Mouse (Mus musculus) heart, embryonic 16.5 days (tissue): ENCODE data around the gene Folr2. TPM values are rescaled to one million over a fixed set of nuclear protein-coding genes. Genes with fewer than 3 reads are reported as not detected.

Experiments
- ATAC-seq: fragments of 200-750 bp; cut with Nextera tagmentation; replicated peaks from 2 replicates; pipeline ENCODE4 v1.8.0; 2017; ENCODE audit warnings: moderate number of reproducible peaks; ENCODE audit not compliant: insufficient read depth, low FRiP score; ENCODE audit errors: extremely low read depth
- H3K27ac ChIP-seq: fragments of 300-500 bp; sonication (generic); 2 replicates; pipeline ENCODE4 v1.5.1; 2014; ENCODE audit warnings: mild to moderate bottlenecking, low read length, control low read depth, moderate library complexity
- H3K27me3 ChIP-seq: fragments of 300-500 bp; sonication (generic); 2 replicates; pipeline ENCODE4 v1.6.1; 2014; ENCODE audit warnings: low read length, mixed read lengths; ENCODE audit not compliant: control insufficient read depth, insufficient read depth
- H3K36me3 ChIP-seq: fragments of 300-500 bp; sonication (generic); 2 replicates; pipeline ENCODE4 v1.6.1; 2014; ENCODE audit not compliant: control insufficient read depth, insufficient read depth
- H3K4me1 ChIP-seq: fragments of 300-500 bp; sonication (generic); 2 replicates; pipeline ENCODE4 v1.6.1; 2014; ENCODE audit warnings: low read length, mixed read lengths; ENCODE audit not compliant: control insufficient read depth, insufficient read depth
- H3K4me2 ChIP-seq: fragments of 300-500 bp; sonication (generic); 2 replicates; pipeline ENCODE4 v1.6.1; 2014; ENCODE audit warnings: low read depth, mild to moderate bottlenecking, control low read depth, low read length
- H3K4me3 ChIP-seq: fragments of 300-500 bp; sonication (generic); 2 replicates; pipeline ENCODE4 v1.5.1; 2014; ENCODE audit warnings: mild to moderate bottlenecking, control low read depth, low read length
- H3K9ac ChIP-seq: fragments of 300-500 bp; sonication (generic); 2 replicates; pipeline ENCODE4 v1.6.1; 2014; ENCODE audit warnings: low read length, control low read depth
- H3K9me3 ChIP-seq: fragments of 300-500 bp; sonication (generic); replicated peaks from 2 replicates; pipeline ENCODE4 v1.6.1; 2016; ENCODE audit warnings: low read length; ENCODE audit not compliant: control insufficient read depth
- WGBS: fragments of 180-500 bp; shearing (Covaris S2); extraction: QIAGEN DNeasy Blood & Tissue Kit; methylation state at CpG from one replicate; pipeline ENCODE4 v1.1.7; 2014; 5-methylcytosine and 5-hydroxymethylcytosine counted together
- polyA plus RNA-seq: library from polyadenylated mRNA; unstranded; fragments of >200 nt; fragmentation: Nextera tagmentation; extraction: Ambion mirVana; gene quantifications from 2 replicates; pipeline ENCODE4 v1.2.1, GENCODE M21; 2015

Gene Folr2
- polyA plus RNA-seq, 1 experiment from 2014 or later = 0.98 TPM

GRCm38 (mm10) chr7:101852846-101853245, 4.1 kb downstream of the Folr2 start:
- Histone ChIP-seq H3K36me3 (no peaks in the 10 kb centered on the region), H3K9ac (no peak overlapping the region), H3K4me3 (no peak overlapping the region), H3K4me2 (no peak overlapping the region), H3K4me1 (no peaks in the 10 kb centered on the region), H3K9me3 (0 out of 2 replicates have a peak, but pooled peaks cover 2% of the 10 kb centered on the region), H3K27me3 (no peaks in the 10 kb centered on the region), H3K27ac (no peak overlapping the region)
- WGBS = 79% methylated on average over 6 of the region's 6 CpGs
- ATAC-seq = no peak

GRCm38 (mm10) chr7:101851689-101852088, 5.3 kb downstream of the Folr2 start:
- ATAC-seq = no peak
- no peak overlapping the region for H3K4me3 ChIP-seq
- no peak overlapping the region for H3K27ac ChIP-seq
- H3K4me1 ChIP-seq = no peaks in the 10 kb centered on the region
- H3K27me3 ChIP-seq = no peaks in the 10 kb centered on the region
- H3K9me3 ChIP-seq = 0 out of 2 replicates have a peak, but pooled peaks cover 2% of the 10 kb centered on the region
- WGBS = 67% methylated on average over 6 of the region's 6 CpGs
- H3K4me2 ChIP-seq = no peak overlapping the region
- H3K9ac ChIP-seq = no peak overlapping the region
- H3K36me3 ChIP-seq = no peaks in the 10 kb centered on the region

- H3K27ac ChIP-seq = no peak overlapping the region
- H3K27me3 ChIP-seq = no peaks in the 10 kb centered on the region
- H3K9me3 ChIP-seq = 0 out of 2 replicates have a peak, but pooled peaks cover 2% of the 10 kb centered on the region
- WGBS = 94% methylated on average over 1 of the region's 1 CpGs
- ATAC-seq = no peak
- no peaks in the 10 kb centered on the region for H3K36me3 ChIP-seq
- no peak overlapping the region for H3K4me2 ChIP-seq
- no peak overlapping the region for H3K9ac ChIP-seq
- H3K4me1 ChIP-seq = no peaks in the 10 kb centered on the region
- H3K4me3 ChIP-seq = no peak overlapping the region
Measured at GRCm38 (mm10) chr7:101847934-101848333, 9.1 kb downstream of the Folr2 start.

GRCm38 (mm10) chr7:101844186-101844585, 12.8 kb downstream of the Folr2 start:
- H3K27me3 ChIP-seq = no peaks in the 10 kb centered on the region
- H3K36me3 ChIP-seq = no peaks in the 10 kb centered on the region
- no peak overlapping the region for H3K4me3 ChIP-seq
- no peaks in the 10 kb centered on the region for H3K9me3 ChIP-seq
- no peak overlapping the region for H3K4me2 ChIP-seq
- H3K9ac ChIP-seq = no peak overlapping the region
- H3K27ac ChIP-seq = no peak overlapping the region
- no peaks in the 10 kb centered on the region for H3K4me1 ChIP-seq
- WGBS = 56% methylated on average over 6 of the region's 6 CpGs
- ATAC-seq = no peak

- peak within 1 kb of the TSS; percentile 80 for H3K4me3 ChIP-seq
- peak within 1 kb of the TSS; percentile 99 for H3K27ac ChIP-seq
- H3K9me3 ChIP-seq = no peaks in the 10 kb centered on the region
- WGBS = under 1% methylated on average over 64 of the region's 64 CpGs
- H3K4me1 ChIP-seq = peaks cover 29% of the 10 kb centered on the region
- H3K4me2 ChIP-seq = peak within 1 kb of the TSS; percentile 69
- H3K36me3 ChIP-seq = peaks cover 2% of the 10 kb centered on the region; the same call in 1 of the 2 replicates
- no peaks in the 10 kb centered on the region for H3K27me3 ChIP-seq
- H3K9ac ChIP-seq = peak within 1 kb of the TSS; percentile 99
- ATAC-seq = peak; percentile 84
Measured at GRCm38 (mm10) chr7:101837606-101838471, 19.2 kb downstream of the Folr2 start, which contains the start of gene Inppl1. Gene Inppl1 (minus strand): TSS chr7:101838229.

- peaks cover 29% of the 10 kb centered on the region for H3K4me1 ChIP-seq
- peak overlapping the region; percentile 99 for H3K27ac ChIP-seq
- WGBS = under 1% methylated on average over 20 of the region's 20 CpGs
- H3K9me3 ChIP-seq = no peaks in the 10 kb centered on the region
- peak overlapping the region; percentile 80 for H3K4me3 ChIP-seq
- 0 out of 2 replicates have a peak, but pooled peaks have one; percentile 0 for ATAC-seq
- H3K27me3 ChIP-seq = no peaks in the 10 kb centered on the region
- peak overlapping the region; percentile 69 for H3K4me2 ChIP-seq
- peaks cover 8% of the 10 kb centered on the region for H3K36me3 ChIP-seq
- peak overlapping the region; percentile 99 for H3K9ac ChIP-seq
Measured at GRCm38 (mm10) chr7:101837154-101837605, 19.8 kb downstream of the Folr2 start.

- Histone ChIP-seq H3K9me3 (no peaks in the 10 kb centered on the region), H3K36me3 (peaks cover 14% of the 10 kb centered on the region), H3K4me3 (peak overlapping the region; percentile 80), H3K4me2 (peak overlapping the region; percentile 69), H3K27me3 (no peaks in the 10 kb centered on the region), H3K9ac (peak overlapping the region; percentile 99), H3K4me1 (peaks cover 29% of the 10 kb centered on the region), H3K27ac (peak overlapping the region; percentile 99)
- peak; percentile 47 for ATAC-seq
- WGBS = under 1% methylated on average over 63 of the region's 63 CpGs
Measured at GRCm38 (mm10) chr7:101836271-101837153, 20.5 kb downstream of the Folr2 start.

- Histone ChIP-seq H3K4me3 (peak overlapping the region; percentile 80), H3K4me1 (peaks cover 29% of the 10 kb centered on the region), H3K9me3 (no peaks in the 10 kb centered on the region), H3K9ac (peak overlapping the region; percentile 99), H3K27me3 (no peaks in the 10 kb centered on the region), H3K4me2 (peak overlapping the region; percentile 69), H3K36me3 (peaks cover 23% of the 10 kb centered on the region), H3K27ac (peak overlapping the region; percentile 99)
- ATAC-seq = no peak
- WGBS = 34% methylated on average over 5 of the region's 5 CpGs
Measured at GRCm38 (mm10) chr7:101835457-101836109, 21.4 kb downstream of the Folr2 start.
